Mouse (Mus musculus) testis, adult 2 months (tissue): ENCODE data around the gene Cdh23.

Experiments used
- CTCF ChIP-seq: fragments of 200-500 bp; IDR thresholded peaks from 2 replicates; pipeline ENCODE4 v1.5.1; 2012; ENCODE audit warnings: low read depth, mild to moderate bottlenecking, inconsistent platforms, low read length, moderate library complexity; ENCODE audit not compliant: control insufficient read depth, insufficient read depth, insufficient replicate concordance
- POLR2A ChIP-seq: fragments of 200-500 bp; IDR thresholded peaks from 2 replicates; pipeline ENCODE4 v1.6.1; 2012; ENCODE audit warnings: low read depth, mild to moderate bottlenecking, inconsistent platforms, low read length, moderate library complexity; ENCODE audit not compliant: control insufficient read depth

- TF ChIP-seq CTCF (no peak), POLR2A (no peak)
These were observed 201.2 kb downstream of the Cdh23 start for GRCm38 (mm10) chr10:60495070-60495469.
